Mouse (Mus musculus) liver, postnatal 0 days (tissue): ENCODE data around the gene Myoz1. TPM values are rescaled to one million over a fixed set of nuclear protein-coding genes. Genes with fewer than 3 reads are reported as not detected.

Experiments used
- ATAC-seq: fragments of 200-750 bp; cut with Nextera tagmentation; 2 replicates; pipeline ENCODE4 v1.8.0; 2017; ENCODE audit warnings: mild to moderate bottlenecking, moderate library complexity
- DNase-seq: peaks from one replicate; pipeline ENCODE4 v3.0.0-alpha.2; 2016
- H3K27ac ChIP-seq: fragments of 300-500 bp; sonication (generic); 2 replicates; pipeline ENCODE4 v1.5.1; 2014; ENCODE audit warnings: antibody characterized with exemption, moderate library complexity, mild to moderate bottlenecking, low read depth
- H3K27me3 ChIP-seq: fragments of 300-500 bp; sonication (generic); 2 replicates; pipeline ENCODE4 v1.6.1; 2014; ENCODE audit warnings: low read length, control low read depth, mixed read lengths; ENCODE audit not compliant: insufficient read depth
- H3K36me3 ChIP-seq: fragments of 300-500 bp; sonication (generic); replicated peaks from 2 replicates; pipeline ENCODE4 v1.6.1; 2014; ENCODE audit warnings: mild to moderate bottlenecking, control low read depth, low read length, moderate library complexity, mixed read lengths; ENCODE audit not compliant: insufficient read depth
- H3K4me1 ChIP-seq: fragments of 300-500 bp; sonication (generic); 2 replicates; pipeline ENCODE4 v1.6.1; 2014; ENCODE audit warnings: antibody characterized with exemption, mild to moderate bottlenecking, control low read depth; ENCODE audit not compliant: insufficient read depth
- H3K4me2 ChIP-seq: fragments of 300-500 bp; sonication (generic); 2 replicates; pipeline ENCODE4 v1.6.1; 2014; ENCODE audit warnings: low read depth, mild to moderate bottlenecking, low read length, moderate library complexity, mixed read lengths
- H3K4me3 ChIP-seq: fragments of 300-500 bp; sonication (generic); 2 replicates; pipeline ENCODE4 v1.5.1; 2014; ENCODE audit warnings: low read depth, low read length
- H3K9ac ChIP-seq: fragments of 300-500 bp; sonication (generic); replicated peaks from 2 replicates; pipeline ENCODE4 v1.6.1; 2014; ENCODE audit warnings: mild to moderate bottlenecking, moderate library complexity
- H3K9me3 ChIP-seq: fragments of 300-500 bp; sonication (generic); 2 replicates; pipeline ENCODE4 v1.6.1; 2016; ENCODE audit warnings: mild to moderate bottlenecking, control low read depth, low read length, mixed read lengths
- CTCF ChIP-seq: sonication (generic); IDR thresholded peaks from 2 replicates; pipeline ENCODE4 v1.5.1; 2016; ENCODE audit warnings: antibody characterized with exemption, low read depth
- EP300 ChIP-seq: IDR thresholded peaks from 2 replicates; pipeline ENCODE4 v1.6.1; 2016; ENCODE audit warnings: antibody characterized with exemption, low read depth, mild to moderate bottlenecking
- WGBS: fragments of 180-500 bp; shearing (Covaris S2); extraction: QIAGEN DNeasy Blood & Tissue Kit; methylation state at CpG from one replicate; pipeline ENCODE4 v1.1.7; 2014; ENCODE audit not compliant: insufficient replicate concordance; 5-methylcytosine and 5-hydroxymethylcytosine counted together
- polyA plus RNA-seq: library from polyadenylated mRNA; unstranded; fragments of >200 nt; fragmentation: Nextera tagmentation; extraction: Ambion mirVana; gene quantifications from 2 replicates; pipeline ENCODE4 v1.2.1, GENCODE M21; 2015

Gene Myoz1
- polyA plus RNA-seq, 1 experiment from 2014 or later, result 0.41 TPM

DNA sequence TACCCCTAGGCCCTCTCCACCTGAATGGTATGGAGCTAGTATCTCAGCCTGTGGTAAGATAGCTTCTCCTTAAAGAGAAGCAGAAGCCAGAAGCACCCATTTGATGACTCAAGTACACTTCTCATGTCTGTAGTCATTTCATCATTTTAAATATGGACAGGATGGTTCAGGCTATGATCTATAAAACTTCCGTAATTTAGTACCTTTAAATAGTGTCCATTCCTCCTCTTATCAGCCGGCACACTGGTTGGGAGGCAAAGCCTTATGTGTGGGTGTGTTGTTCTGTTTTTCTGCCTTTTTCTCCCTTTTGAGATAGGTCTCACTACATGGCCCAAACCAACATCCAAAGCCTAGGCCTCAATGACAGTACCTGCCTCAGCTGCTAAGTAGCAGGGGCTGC lies 42.2 kb upstream of the Myoz1 start:
- no peak for ATAC-seq
- Histone ChIP-seq H3K36me3 (peaks cover 15% of the 10 kb centered on the region), H3K27me3 (no peaks in the 10 kb centered on the region), H3K9ac (no peak overlapping the region), H3K4me3 (no peak overlapping the region), H3K4me2 (no peak overlapping the region), H3K9me3 (no peaks in the 10 kb centered on the region), H3K4me1 (peaks cover 39% of the 10 kb centered on the region), H3K27ac (no peak overlapping the region)
- 51% methylated on average over 2 of the region's 2 CpGs for WGBS
- no peak for DNase-seq
- TF ChIP-seq EP300 (no peak), CTCF (no peak)

GRCm38 (mm10) chr14:20696986-20697385 lies 40.6 kb upstream of the Myoz1 start:
- no peaks in the 10 kb centered on the region for H3K27me3 ChIP-seq
- H3K4me3 ChIP-seq, result no peak overlapping the region
- H3K4me2 ChIP-seq, result peak overlapping the region; percentile 93
- peaks cover 29% of the 10 kb centered on the region for H3K36me3 ChIP-seq
- no peaks in the 10 kb centered on the region for H3K9me3 ChIP-seq
- WGBS, result 19% methylated on average over 1 of the region's 1 CpGs
- TF ChIP-seq CTCF (peak; percentile 69), EP300 (no peak)
- peak overlapping the region; percentile 8; the same call in 1 of the 2 replicates for H3K9ac ChIP-seq
- ATAC-seq (no peak), DNase-seq (peak; percentile 56)
- peaks cover 38% of the 10 kb centered on the region for H3K4me1 ChIP-seq
- 0 out of 2 replicates have a peak overlapping the region, but pooled peaks have one; percentile 0 for H3K27ac ChIP-seq

- no peak for DNase-seq
- Histone ChIP-seq H3K4me2 (peak overlapping the region; percentile 93), H3K9ac (peak overlapping the region; percentile 93), H3K4me1 (peaks cover 29% of the 10 kb centered on the region), H3K4me3 (peak overlapping the region; percentile 93), H3K9me3 (no peaks in the 10 kb centered on the region), H3K27me3 (no peaks in the 10 kb centered on the region), H3K36me3 (peaks cover 39% of the 10 kb centered on the region), H3K27ac (peak overlapping the region; percentile 96)
- WGBS, result 18% methylated on average over 27 of the region's 27 CpGs
- ATAC-seq, result no peak
- TF ChIP-seq CTCF, result no peak
- TF ChIP-seq EP300, result no peak
Measured at GRCm38 (mm10) chr14:20695761-20696520, 39.6 kb upstream of the Myoz1 start.

DNA sequence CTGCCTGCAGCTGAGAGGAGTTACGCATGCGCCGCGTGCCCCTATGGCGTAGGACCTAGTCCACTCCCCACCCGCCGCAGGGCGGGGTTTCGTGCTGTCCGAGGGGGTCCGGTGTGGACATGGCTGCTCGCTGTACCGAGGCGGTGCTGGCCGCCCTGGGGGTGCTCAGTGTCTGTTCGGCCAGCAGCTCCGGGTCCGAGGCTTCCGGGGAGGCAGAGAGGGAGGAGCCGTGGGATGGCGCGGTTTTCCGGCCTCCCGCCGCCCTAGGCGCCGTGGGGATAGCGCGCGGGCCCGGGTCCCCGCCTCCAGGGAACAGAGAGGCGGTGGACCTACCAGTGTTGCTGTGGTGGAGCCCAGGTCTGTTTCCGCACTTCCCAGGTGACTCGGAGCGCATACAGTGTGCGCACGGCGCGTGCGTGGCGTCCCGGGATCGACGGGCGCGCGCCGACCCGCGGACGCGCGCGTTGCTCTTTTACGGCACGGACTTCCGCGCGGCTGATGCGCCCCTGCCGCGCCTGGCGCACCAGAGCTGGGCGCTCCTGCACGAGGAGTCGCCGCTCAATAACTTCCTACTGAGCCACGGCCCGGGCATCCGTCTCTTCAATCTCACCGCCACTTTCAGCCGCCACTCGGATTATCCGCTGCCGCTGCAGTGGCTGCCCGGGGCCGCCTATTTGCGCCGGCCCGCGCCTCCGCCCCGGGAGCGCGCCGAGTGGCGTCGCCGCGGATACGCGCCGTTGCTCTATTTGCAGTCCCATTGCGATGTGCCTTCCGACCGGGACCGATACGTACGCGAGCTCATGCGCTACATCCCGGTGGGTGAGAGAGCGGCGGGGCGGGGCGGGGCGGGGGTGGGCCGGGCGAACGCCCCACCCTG lies 38.8 kb upstream of the Myoz1 start, which contains the start of gene Fut11:
TSS of gene Fut11 (plus strand) at position 85 of the 877 bp plus-strand sequence.
- peaks cover 42% of the 10 kb centered on the region for H3K36me3 ChIP-seq
- H3K27me3 ChIP-seq, result no peaks in the 10 kb centered on the region
- H3K4me3 ChIP-seq, result peak within 1 kb of the TSS; percentile 93
- ATAC-seq (peak; percentile 85), DNase-seq (peak; percentile 86)
- peak within 1 kb of the TSS; percentile 93 for H3K4me2 ChIP-seq
- TF ChIP-seq EP300, result no peak
- TF ChIP-seq CTCF, result no peak
- H3K27ac ChIP-seq, result peak within 1 kb of the TSS; percentile 96
- no peaks in the 10 kb centered on the region for H3K9me3 ChIP-seq
- under 1% methylated on average over 100 of the region's 111 CpGs for WGBS
- H3K4me1 ChIP-seq, result peaks cover 29% of the 10 kb centered on the region
- H3K9ac ChIP-seq, result peak within 1 kb of the TSS; percentile 93

DNA sequence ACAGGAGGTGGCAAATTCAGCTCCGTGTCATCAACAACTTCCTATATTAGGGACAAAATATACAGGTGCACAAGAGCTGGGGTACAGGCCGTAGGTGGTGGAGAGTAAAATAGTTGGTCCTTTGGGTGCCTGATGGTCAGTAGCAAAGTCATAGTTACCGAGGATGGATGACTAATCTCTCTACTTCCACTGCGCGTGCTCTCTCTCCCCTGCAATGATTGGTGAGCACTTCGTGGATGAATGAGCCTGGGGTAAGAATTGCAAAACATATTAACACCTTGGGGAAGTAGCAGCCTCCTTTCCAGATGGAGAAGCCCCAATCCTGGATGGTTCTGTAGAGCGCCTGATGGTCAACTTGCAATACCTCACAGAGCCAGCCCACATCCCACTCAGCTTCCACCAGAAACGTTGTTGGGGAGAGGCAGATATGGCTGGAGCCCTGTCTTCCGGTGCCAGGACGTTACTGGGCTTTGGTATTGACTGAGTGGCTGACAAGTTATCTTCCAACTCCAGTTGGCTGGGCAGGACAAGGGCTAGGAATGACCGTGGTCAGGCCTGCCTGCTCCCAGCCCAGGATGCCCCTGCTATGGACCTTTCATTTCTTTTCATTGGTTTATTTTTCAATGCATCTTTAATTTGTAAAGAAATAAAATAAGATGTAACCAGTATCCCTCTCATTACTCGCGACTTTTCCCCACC lies 38.0 kb upstream of the Myoz1 start:
- H3K27ac ChIP-seq, result peak overlapping the region; percentile 96
- peaks cover 29% of the 10 kb centered on the region for H3K4me1 ChIP-seq
- H3K27me3 ChIP-seq, result no peaks in the 10 kb centered on the region
- WGBS, result 39% methylated on average over 13 of the region's 13 CpGs
- DNase-seq (no peak), ATAC-seq (peak; percentile 8; the same call in 1 of the 2 replicates)
- no peak for TF ChIP-seq CTCF
- no peak for TF ChIP-seq EP300
- peak overlapping the region; percentile 93 for H3K4me2 ChIP-seq
- no peaks in the 10 kb centered on the region for H3K9me3 ChIP-seq
- H3K9ac ChIP-seq, result peak overlapping the region; percentile 93
- H3K36me3 ChIP-seq, result peaks cover 49% of the 10 kb centered on the region
- H3K4me3 ChIP-seq, result peak overlapping the region; percentile 93
